ENCODE assay signal across 8 mouse cellular contexts in genomic region chr12:108835840-108836409, GRCm38 (mm10). TPM values are rescaled to one million over a fixed set of nuclear protein-coding genes. Genes with fewer than 3 reads are reported as not detected.
DNase-seq lines count a peak whose midpoint lies in the region; ATAC-seq and TF ChIP-seq lines count a peak whose summit lies in the region.

Gene Slc25a29, minus strand, starts transcription at chr12:108835883.
Gene Slc25a47, plus strand, starts transcription at chr12:108836046.

- H3K27ac ChIP-seq in embryonic facial prominence, embryonic 14.5 days (replicated peaks; ENCODE audit: low read depth, low read length), result peak within 1 kb of the TSS; percentile 93
- H3K27ac ChIP-seq in limb, embryonic 14.5 days (replicated peaks; ENCODE audit: low read depth, low read length), result peak within 1 kb of the TSS; percentile 67
- H3K27ac ChIP-seq in midbrain, postnatal 0 days (ENCODE audit: low read depth, low read length), result peak within 1 kb of the TSS; percentile 69

- peak; percentile 97 for DNase-seq in 3134 (ENCODE audit: extremely low read depth, insufficient read length, low spot score)
- peak; percentile 92 to 93 for DNase-seq in adrenal gland, postnatal 4 days (ENCODE audit: low spot score in 2 of 2)
- DNase-seq in embryonic facial prominence, embryonic 14.5 days (ENCODE audit: low spot score), result peak; percentile 98
- DNase-seq in heart, adult 8-10 months (ENCODE audit: low spot score), result peak; percentile 95
- peak; percentile 97 for DNase-seq in kidney, adult 9 months
- DNase-seq in limb, embryonic 14.5 days (ENCODE audit: low spot score), result peak; percentile 96
- DNase-seq in midbrain, postnatal 0 days (ENCODE audit: low spot score), result peak; percentile 97
- peak; percentile 87 to 90 for DNase-seq in spleen, postnatal 14 days (ENCODE audit: low spot score in 2 of 2)

- H3K9me3 ChIP-seq in embryonic facial prominence, embryonic 14.5 days (ENCODE audit: control insufficient read depth, low read length), result no peaks in the 10 kb centered on the region
- no peaks in the 10 kb centered on the region for H3K9me3 ChIP-seq in limb, embryonic 14.5 days (ENCODE audit: control insufficient read depth, low read length)
- no peaks in the 10 kb centered on the region for H3K9me3 ChIP-seq in midbrain, postnatal 0 days (ENCODE audit: low read length)

- H3K27me3 ChIP-seq in embryonic facial prominence, embryonic 14.5 days (replicated peaks; ENCODE audit: control insufficient read depth, insufficient read depth, low read length), result no peaks in the 10 kb centered on the region
- H3K27me3 ChIP-seq in limb, embryonic 14.5 days (ENCODE audit: control insufficient read depth, insufficient read depth, low read length), result no peaks in the 10 kb centered on the region
- H3K27me3 ChIP-seq in midbrain, postnatal 0 days (ENCODE audit: insufficient read depth, low read length), result no peaks in the 10 kb centered on the region

- TF ChIP-seq CTCF in midbrain, postnatal 0 days (IDR thresholded peaks at IDR 0.05), result peak; percentile 14; the same call in 1 of the 2 replicates

- H3K4me2 ChIP-seq in embryonic facial prominence, embryonic 14.5 days (ENCODE audit: low read depth, low read length), result peak within 1 kb of the TSS; percentile 82
- peak within 1 kb of the TSS; percentile 95 for H3K4me2 ChIP-seq in limb, embryonic 14.5 days (replicated peaks; ENCODE audit: low read depth, low read length, severe bottlenecking)
- peak within 1 kb of the TSS; percentile 71 for H3K4me2 ChIP-seq in midbrain, postnatal 0 days (ENCODE audit: low read depth, low read length, poor library complexity, severe bottlenecking)

- WGBS in embryonic facial prominence, embryonic 14.5 days, result under 1% methylated on average over 39 of the region's 53 CpGs
- 1% methylated on average over 35 of the region's 53 CpGs for WGBS in limb, embryonic 14.5 days
- under 1% methylated on average over 38 of the region's 53 CpGs for WGBS in midbrain, postnatal 0 days

- peak; percentile 99 for ATAC-seq in embryonic facial prominence, embryonic 14.5 days (ENCODE audit: low read depth)
- peak; percentile 99 for ATAC-seq in limb, embryonic 14.5 days (ENCODE audit: low FRiP score, low read depth)
- peak; percentile 98 for ATAC-seq in midbrain, postnatal 0 days (ENCODE audit: low FRiP score)

- H3K4me1 ChIP-seq in embryonic facial prominence, embryonic 14.5 days (ENCODE audit: control insufficient read depth, insufficient read depth, low read length), result peaks cover 19% of the 10 kb centered on the region
- H3K4me1 ChIP-seq in limb, embryonic 14.5 days (ENCODE audit: control insufficient read depth, insufficient read depth, low read length), result peaks cover 27% of the 10 kb centered on the region
- H3K4me1 ChIP-seq in midbrain, postnatal 0 days (ENCODE audit: insufficient read depth, low read length), result peaks cover 24% of the 10 kb centered on the region

- peaks cover 17% of the 10 kb centered on the region for H3K36me3 ChIP-seq in embryonic facial prominence, embryonic 14.5 days (ENCODE audit: control insufficient read depth, insufficient read depth, low read length)
- H3K36me3 ChIP-seq in limb, embryonic 14.5 days (ENCODE audit: control insufficient read depth, insufficient read depth, low read length), result no peaks in the 10 kb centered on the region
- no peaks in the 10 kb centered on the region; the same call in 1 of the 2 replicates for H3K36me3 ChIP-seq in midbrain, postnatal 0 days (ENCODE audit: insufficient read depth, low read length)

- peak; percentile 79; the same call in 1 of the 2 replicates for TF ChIP-seq POLR2A in limb, embryonic 14.5 days (IDR thresholded peaks at IDR 0.05; ENCODE audit: borderline replicate concordance, extremely low read depth, insufficient read depth, insufficient read length)

- H3K4me3 ChIP-seq in embryonic facial prominence, embryonic 14.5 days (ENCODE audit: low read depth, low read length), result peak within 1 kb of the TSS; percentile 79
- peak within 1 kb of the TSS; percentile 71 for H3K4me3 ChIP-seq in limb, embryonic 14.5 days (replicated peaks; ENCODE audit: low read length)
- H3K4me3 ChIP-seq in midbrain, postnatal 0 days (ENCODE audit: low read depth, low read length), result peak within 1 kb of the TSS; percentile 69

- peak within 1 kb of the TSS; percentile 82 for H3K9ac ChIP-seq in embryonic facial prominence, embryonic 14.5 days (ENCODE audit: low read depth, low read length)
- peak within 1 kb of the TSS; percentile 91 for H3K9ac ChIP-seq in limb, embryonic 14.5 days (ENCODE audit: low read depth, low read length, severe bottlenecking)
- H3K9ac ChIP-seq in midbrain, postnatal 0 days (replicated peaks; ENCODE audit: low read length, poor library complexity, severe bottlenecking), result peak within 1 kb of the TSS; percentile 72

RNA-seq across cellular contexts. Expression of gene Slc25a29, which starts in this region (rescaled TPM):
- total RNA-seq in adrenal gland, postnatal 4 days (2021), result 1 to 10 TPM; 8.7 to 9.6 TPM
- 8.4 and 9.7 TPM in 2 replicates for polyA plus RNA-seq in embryonic facial prominence, embryonic 14.5 days (2014; fragmentation: Nextera tagmentation; extraction: Ambion mirVana)
- 10 to 100 TPM; 13.1 to 16.9 (median 14.1) TPM for total RNA-seq in heart, adult 8-10 months (2022)
- polyA plus RNA-seq in limb, embryonic 14.5 days (2012; rRNA removed), result 9.8 and 14.5 TPM in 2 replicates
- 10.9 and 12.6 TPM in 2 replicates for polyA plus RNA-seq in limb, embryonic 14.5 days (2014; fragmentation: Nextera tagmentation; extraction: Ambion mirVana)
- 20.1 and 21.8 TPM in 2 replicates for total RNA-seq in midbrain, postnatal 0 days (2014; rRNA removed)
- 14.6 and 15.6 TPM in 2 replicates for polyA plus RNA-seq in midbrain, postnatal 0 days (2015; fragmentation: Nextera tagmentation; extraction: Ambion mirVana)

RNA-seq across cellular contexts. Expression of gene Slc25a47, which starts in this region (rescaled TPM):
- total RNA-seq in adrenal gland, postnatal 4 days (2021), result 10 to 100 TPM; 14.1 to 44.8 TPM
- 9.8 and 13.0 TPM in 2 replicates for polyA plus RNA-seq in embryonic facial prominence, embryonic 14.5 days (2014; fragmentation: Nextera tagmentation; extraction: Ambion mirVana)
- 1 to 10 TPM; 6.9 to 7.6 (median 7.3) TPM for total RNA-seq in heart, adult 8-10 months (2022)
- polyA plus RNA-seq in limb, embryonic 14.5 days (2012; rRNA removed), result 24.2 and 41.5 TPM in 2 replicates
- polyA plus RNA-seq in limb, embryonic 14.5 days (2014; fragmentation: Nextera tagmentation; extraction: Ambion mirVana), result 13.9 and 19.1 TPM in 2 replicates
- total RNA-seq in midbrain, postnatal 0 days (2014; rRNA removed), result 8.6 and 13.2 TPM in 2 replicates
- 5.7 and 5.9 TPM in 2 replicates for polyA plus RNA-seq in midbrain, postnatal 0 days (2015; fragmentation: Nextera tagmentation; extraction: Ambion mirVana)

Comparison
In these comparisons a context has a peak if more than half of its experiments do, and no peak if none do; other contexts are left out.
1. Peak in every context shown above with its lines: DNase-seq, ATAC-seq, H3K4me3 ChIP-seq and H3K27ac ChIP-seq.